Mouse (Mus musculus): ENCODE measurements around the gene Abcb10.
"Not testable (repeated sequence)": the region's sequence is repeated elsewhere in the genome, so short reads cannot be mapped to it uniquely, and the experiment has no call there.

Abcb10 gene

GRCm38 (mm10) chr8:123982826-123983400, at the start of gene Abcb10:
Gene Abcb10 (minus strand): TSS chr8:123983122.
- peak; percentile 73 to 81 for DNase-seq

- DNase-seq: no peak
Measured at GRCm38 (mm10) chr8:124027831-124028230, 44.9 kb upstream of the Abcb10 start.

- DNase-seq: not testable (repeated sequence)
Measured at GRCm38 (mm10) chr8:124026265-124026664, 43.3 kb upstream of the Abcb10 start.

DNA sequence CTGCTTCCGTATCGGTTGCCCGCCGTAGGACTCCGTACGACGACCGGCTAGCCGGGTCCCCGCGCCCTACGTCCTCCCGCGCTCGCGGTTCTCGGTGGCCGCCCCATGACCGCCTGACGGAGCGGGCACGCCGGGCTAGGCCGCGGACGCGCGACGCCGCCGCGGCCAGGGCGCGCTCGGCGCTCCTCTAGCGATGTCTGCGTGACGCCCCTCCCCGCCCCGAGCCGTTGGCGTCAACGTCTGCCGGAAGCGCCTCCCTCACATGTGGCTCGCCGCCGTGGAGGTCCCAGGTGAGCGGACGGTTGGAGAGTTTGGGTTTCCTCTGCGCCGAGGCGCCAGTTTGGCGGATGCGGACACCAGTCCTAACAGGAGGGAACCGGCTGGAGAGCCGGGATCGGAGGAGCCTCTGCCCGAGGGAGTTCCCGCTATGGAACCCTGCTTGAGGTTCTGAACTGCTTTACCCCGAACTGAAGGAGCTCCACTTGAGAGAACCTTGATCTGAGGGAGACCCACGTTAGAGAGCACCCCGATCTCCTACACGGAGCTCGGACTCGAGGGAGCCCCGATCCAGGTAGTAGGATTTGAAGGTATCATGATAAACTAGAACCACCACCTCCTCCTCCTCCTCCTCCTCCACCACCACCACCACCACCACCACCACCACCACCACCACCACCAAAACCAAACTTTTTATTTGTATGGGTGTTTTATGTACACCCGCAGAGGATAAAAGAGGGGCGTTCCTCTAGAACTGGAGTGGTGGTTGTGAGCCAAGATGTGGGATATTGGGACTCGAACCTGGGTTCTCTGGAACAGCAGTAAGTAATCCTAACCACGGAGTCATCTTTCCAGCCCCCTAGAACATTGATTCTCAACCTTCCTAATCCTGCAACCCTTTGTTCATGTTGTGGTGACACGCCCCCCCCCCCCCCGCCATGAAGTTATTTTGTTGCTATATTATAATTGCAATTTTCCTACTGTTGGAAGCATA, 38.6 kb upstream of the Abcb10 start, which contains the start of the genes Taf5l and Urb2:
Taf5l (minus strand) TSS at position 161 of the 991 bp plus-strand sequence.
Urb2 (plus strand) TSS at position 272 of the 991 bp plus-strand sequence.
- DNase-seq: peak; percentile 96

DNA sequence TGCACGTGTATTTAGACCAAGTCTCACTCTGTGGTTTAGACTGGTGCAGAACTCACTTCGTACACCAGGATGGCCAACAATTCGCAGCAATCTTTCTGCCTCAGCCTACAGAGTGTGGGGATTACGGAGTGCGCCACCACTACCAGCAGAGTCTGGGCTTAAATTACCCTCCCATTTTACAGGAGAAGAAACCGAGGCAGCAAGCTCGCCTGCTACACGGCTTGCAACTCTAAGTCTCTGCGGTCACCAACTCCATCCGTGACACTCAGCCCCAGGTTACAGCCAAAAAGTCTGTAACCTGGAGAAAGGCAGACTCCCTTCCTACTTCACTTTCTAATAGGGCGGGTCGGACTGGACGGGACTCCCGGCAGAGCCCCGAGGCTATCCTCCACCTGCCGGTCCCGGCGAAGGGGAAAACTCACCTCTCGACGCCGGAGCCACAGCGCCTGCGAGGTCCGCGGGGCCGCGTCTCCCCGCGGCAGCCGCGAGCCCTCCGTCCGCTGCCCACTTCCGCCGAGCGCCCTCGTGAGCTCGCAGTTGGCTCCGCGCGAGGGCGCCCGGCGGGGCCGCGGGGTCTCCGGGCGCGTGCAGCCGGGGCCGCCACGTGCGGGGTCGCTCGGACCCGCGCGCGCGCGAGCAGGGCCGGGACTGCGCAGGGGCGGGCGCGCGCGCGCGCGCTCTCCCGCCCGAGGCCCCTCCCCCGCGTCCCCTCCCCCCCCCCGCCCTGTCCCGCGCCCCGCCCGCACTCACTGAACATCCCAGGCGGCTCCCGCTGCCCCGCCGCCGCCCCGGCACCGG, 37.7 kb upstream of the Abcb10 start:
- peak; percentile 69 to 75 for DNase-seq

DNA sequence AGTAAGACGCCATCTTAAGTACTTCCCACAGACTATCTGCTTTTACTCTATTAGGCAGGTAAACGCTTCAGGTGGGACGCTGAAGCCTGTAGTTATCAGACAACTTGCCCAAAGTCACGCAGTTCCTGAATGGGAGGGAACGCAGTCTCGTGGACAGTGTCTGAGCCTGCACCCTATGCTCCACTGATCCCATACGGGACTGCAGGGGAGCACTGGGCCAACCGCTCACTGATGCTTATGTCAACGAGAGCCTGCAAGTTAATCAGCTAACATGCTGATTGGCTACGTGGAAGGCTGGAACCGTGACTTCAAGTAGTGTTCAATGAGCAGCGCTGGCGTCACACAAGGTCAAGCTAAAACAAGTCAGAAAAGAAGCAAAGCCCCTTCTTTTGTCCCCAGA, 36.9 kb upstream of the Abcb10 start:
- peak; percentile 32 to 38 for DNase-seq

- DNase-seq: no peak
Measured at GRCm38 (mm10) chr8:124014751-124015150, 31.8 kb upstream of the Abcb10 start.

DNA sequence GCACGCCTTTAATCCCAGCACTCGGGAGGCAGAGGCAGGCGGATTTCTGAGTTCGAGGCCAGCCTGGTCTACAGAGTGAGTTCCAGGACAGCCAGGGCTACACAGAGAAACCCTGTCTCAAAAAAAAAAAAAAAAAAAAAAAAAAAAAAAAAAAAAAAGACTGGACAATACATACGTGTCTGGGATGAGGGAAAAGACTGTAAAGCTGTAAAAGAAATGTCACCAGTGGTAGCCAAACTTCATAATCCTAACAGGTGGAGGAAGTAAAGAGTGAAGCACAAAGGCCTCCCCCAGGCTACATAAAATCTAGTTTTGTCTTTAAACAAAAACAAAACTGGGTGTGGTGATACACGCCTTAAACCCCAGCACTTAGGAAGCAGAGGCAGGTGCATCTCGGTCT, 31.4 kb upstream of the Abcb10 start:
- DNase-seq: not testable (repeated sequence)

- DNase-seq: no peak
Measured at GRCm38 (mm10) chr8:124011989-124012586, 29.2 kb upstream of the Abcb10 start.

GRCm38 (mm10) chr8:124011580-124011979, 28.7 kb upstream of the Abcb10 start:
- DNase-seq: no peak

GRCm38 (mm10) chr8:124007829-124008228, 24.9 kb upstream of the Abcb10 start:
- no peak for DNase-seq

DNA sequence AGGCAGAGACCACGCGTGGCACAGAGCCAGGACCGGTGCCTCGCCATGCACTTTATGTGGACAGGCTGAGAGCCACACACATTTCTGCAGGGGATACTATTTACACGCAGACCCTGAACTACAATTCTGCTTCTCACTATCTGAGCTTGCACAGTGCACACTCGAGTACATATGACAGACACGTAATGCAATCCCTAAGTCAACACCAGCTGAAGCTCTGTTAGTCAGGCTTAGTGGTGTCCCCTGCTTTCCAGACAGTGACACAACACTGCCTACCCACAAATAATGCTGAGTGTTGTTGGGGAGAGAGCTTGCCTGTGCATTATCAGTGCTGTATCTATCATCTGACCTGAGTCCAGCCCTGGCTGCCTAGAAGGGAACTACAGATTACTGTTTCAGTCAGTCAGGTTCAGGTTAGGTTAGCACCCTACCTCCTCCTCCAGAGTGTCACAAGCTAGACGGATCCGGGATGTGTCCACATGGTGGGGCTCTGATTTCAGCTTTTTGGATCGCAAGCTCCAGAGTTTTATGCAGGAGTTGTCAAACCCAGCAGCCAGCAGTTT, 19.7 kb upstream of the Abcb10 start:
- DNase-seq: no peak

- DNase-seq: no peak
Measured at GRCm38 (mm10) chr8:123999568-123999967, 16.6 kb upstream of the Abcb10 start.

GRCm38 (mm10) chr8:123993997-123994396, 11.1 kb upstream of the Abcb10 start:
- no peak for DNase-seq

- DNase-seq: no peak
Measured at GRCm38 (mm10) chr8:123993597-123993996, 10.7 kb upstream of the Abcb10 start.

DNA sequence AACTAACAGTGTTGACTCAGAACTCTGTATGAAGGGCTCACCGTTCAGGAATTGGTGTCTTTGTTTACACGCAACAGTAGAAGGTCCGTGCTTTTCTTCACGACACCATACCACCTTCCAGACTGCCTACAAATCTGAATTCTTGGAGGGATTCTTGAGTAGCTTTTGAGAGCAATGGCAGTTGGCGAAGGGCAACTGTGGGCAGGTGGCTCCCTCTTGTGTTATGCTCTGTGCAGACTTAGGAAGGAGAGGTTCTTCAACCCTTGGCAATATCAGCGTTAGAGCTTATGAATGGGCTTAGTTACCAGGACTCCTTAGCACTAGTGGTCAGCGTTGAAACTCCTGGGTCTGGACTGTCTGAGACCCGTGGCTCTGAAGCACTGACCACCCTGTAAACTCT, 9.7 kb upstream of the Abcb10 start:
- peak; percentile 20 to 31 for DNase-seq

DNA sequence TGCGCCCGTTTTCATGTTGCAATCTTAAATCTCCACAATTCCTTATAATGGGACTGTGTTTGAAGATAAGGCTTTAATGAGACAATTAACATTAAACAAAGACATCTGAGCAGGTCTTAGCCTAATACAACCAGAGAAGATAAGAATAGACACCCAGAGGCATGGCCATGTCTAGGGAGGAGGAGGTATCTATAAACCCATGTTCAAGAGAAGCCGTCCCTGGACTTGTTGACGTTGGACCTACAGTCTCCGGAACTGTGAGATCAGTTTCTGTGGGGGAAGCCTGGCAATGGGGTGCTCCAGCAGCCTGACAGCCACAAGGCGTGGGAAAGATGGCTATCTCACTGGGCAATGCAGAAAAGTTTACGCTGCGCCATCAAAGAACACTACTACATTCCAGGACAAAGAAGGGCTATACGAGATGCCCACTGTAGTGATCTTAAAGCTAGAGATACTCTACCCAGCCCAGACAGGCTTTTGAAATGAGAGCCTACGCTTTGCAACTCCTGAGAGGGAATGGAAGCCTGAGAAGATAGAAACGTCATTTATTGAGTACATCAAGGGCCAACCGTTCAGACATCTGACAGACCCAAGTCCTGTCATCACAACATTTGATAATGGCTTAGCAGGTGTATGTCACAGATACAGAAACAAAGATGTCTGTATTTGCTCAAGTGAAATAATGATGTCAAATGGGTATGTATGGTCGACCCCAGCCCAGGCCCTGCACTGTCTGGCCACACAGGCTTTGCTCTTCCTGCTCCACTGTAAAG, 7.5 kb upstream of the Abcb10 start:
- DNase-seq: no peak

DNA sequence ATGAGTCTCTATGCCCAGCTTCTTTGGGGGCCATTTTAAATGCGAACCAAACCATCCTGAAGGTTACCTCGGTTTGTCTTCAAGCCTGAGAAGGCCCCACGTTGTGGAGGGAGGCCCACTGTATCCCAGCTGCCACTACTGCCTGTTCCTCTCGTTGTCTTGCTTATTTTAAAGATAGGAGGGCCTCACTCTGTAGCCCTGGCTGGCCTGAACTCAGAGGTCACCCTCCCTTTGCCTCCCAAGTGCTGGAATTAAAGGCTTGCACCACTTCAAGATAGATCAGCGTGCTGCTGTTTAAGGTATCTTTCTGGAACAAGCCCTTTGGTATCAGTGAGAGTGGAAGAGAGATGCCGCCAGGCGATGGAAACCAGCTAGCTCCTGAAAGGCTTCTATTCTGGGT, 6.2 kb upstream of the Abcb10 start:
- DNase-seq: no peak

- DNase-seq: no peak
Measured at GRCm38 (mm10) chr8:123988605-123989038, 5.7 kb upstream of the Abcb10 start.

DNA sequence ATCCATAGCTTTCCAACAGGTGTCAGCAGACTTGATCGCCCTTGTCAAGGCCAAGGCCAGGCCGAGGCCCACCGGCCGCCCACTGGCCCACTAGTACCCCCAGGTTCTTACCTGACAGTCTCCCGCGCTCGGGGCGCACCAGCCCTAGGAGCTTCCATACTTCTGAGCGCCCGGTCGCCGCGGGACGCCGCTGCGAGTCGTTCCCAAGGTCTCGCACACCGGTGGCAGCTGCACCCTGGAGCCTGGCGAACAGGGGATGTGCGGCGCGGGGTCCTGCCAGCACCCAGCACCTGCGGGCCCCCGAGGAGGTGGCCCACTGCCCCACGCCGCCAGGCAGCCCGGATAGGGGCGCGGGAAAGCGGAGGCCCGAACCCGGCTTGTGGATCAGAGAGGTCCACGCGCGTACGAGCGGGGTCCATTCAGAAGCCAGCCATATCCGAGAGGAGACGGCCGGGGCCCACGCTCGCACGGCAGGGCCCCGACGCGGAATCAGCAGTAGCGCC, 580 bp downstream of the Abcb10 start:
- DNase-seq: no peak

DNA sequence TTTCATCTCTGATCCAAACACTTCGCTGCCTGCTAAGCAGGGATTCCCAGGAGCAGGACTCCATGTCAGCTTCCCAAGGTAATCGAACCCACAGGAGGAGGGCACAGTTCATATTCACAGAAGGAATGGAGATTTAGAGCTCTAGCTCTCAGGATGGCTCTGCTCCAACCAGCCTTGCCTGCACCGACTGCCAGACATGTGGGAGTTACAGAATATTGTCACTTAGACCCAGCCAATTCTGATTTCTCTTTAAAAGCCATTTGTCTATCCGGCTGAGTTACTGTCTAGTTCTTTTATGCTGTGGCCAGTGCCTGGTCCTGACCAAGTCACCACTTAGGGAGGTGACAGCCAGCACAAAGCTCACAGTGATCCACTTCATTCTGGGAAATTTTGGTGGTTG, 1.2 kb downstream of the Abcb10 start:
- DNase-seq: no peak

Measured in B cell, adult 2 months (primary cell).